Comparison of ENCODE assay signal across 8 mouse cellular contexts in genomic region chr11:43385055-43385649, GRCm38 (mm10). TPM values are rescaled to one million over a fixed set of nuclear protein-coding genes. Genes with fewer than 3 reads are reported as not detected.
DNase-seq lines count a peak whose midpoint lies in the region; ATAC-seq and TF ChIP-seq lines count a peak whose summit lies in the region.

No protein-coding gene starts in this region.

- H3K36me3 ChIP-seq in hindbrain, embryonic 15.5 days: no peaks in the 10 kb centered on the region

- ATAC-seq in Patski: no peak
- peak; percentile 88 for ATAC-seq in hindbrain, embryonic 15.5 days (ENCODE audit: low FRiP score, low read depth)

- H3K27me3 ChIP-seq in Patski: peaks cover 15% of the 10 kb centered on the region
- no peaks in the 10 kb centered on the region for H3K27me3 ChIP-seq in hindbrain, embryonic 15.5 days

- in situ Hi-C loops in Patski (cut with MboI; ENCODE audit: low pct_unique_long_range_greater_than_20kb): no loop called here

- POLR2A ChIA-PET in Patski (lab: Charles Lee): no interaction called here

- peaks cover 15% of the 10 kb centered on the region for H3K4me1 ChIP-seq in hindbrain, embryonic 15.5 days (replicated peaks)

- H3K4me2 ChIP-seq in hindbrain, embryonic 15.5 days: peak overlapping the region; percentile 73

- TF ChIP-seq CTCF in Patski (IDR thresholded peaks at IDR 0.05): no peak

- 1% methylated on average over 18 of the region's 18 CpGs for WGBS in hindbrain, embryonic 15.5 days

- CTCF ChIA-PET in Patski (lab: Charles Lee): no interaction called here

- H3K9ac ChIP-seq in hindbrain, embryonic 15.5 days: peak overlapping the region; percentile 50

- H3K27ac ChIP-seq in hindbrain, embryonic 15.5 days (replicated peaks): peak overlapping the region; percentile 78

- H3K4me3 ChIP-seq in hindbrain, embryonic 15.5 days: peak overlapping the region; percentile 34

- peak; percentile 1 for DNase-seq in Patski (ENCODE audit: low read depth, low spot score)
- peak; percentile 52 to 58 for DNase-seq in cerebellum, postnatal 25 days
- peak; percentile 29 for DNase-seq in gastrocnemius, adult 18-20 months (ENCODE audit: low spot score)
- peak; percentile 15 for DNase-seq in left cerebral cortex, adult 11 months (ENCODE audit: low spot score)
- DNase-seq in lung, postnatal 25 days (ENCODE audit: low spot score): peak; percentile 72
- peak; percentile 17 for DNase-seq in ovary, postnatal 14 days (ENCODE audit: low spot score)
- DNase-seq in urinary bladder, adult 2 months (ENCODE audit: low spot score): peak; percentile 31

- H3K9me3 ChIP-seq in hindbrain, embryonic 15.5 days: no peaks in the 10 kb centered on the region

RNA-seq across cellular contexts. Expression of gene Pttg1, which starts 40.9 kb away (rescaled TPM):
- polyA plus RNA-seq in Patski (2021): 32.4 TPM
- 10 to 100 TPM; 51.6 to 56.3 TPM for total RNA-seq in gastrocnemius, adult 18-20 months (2021)
- polyA plus RNA-seq in hindbrain, embryonic 15.5 days (2015; fragmentation: Nextera tagmentation; extraction: Ambion mirVana): 48.2 and 52.0 TPM in 2 replicates
- 126 and 144 TPM in 2 replicates for polyA plus RNA-seq in urinary bladder, adult 2 months (2012; rRNA removed)

RNA-seq across cellular contexts. Expression of gene Slu7, which starts 48.4 kb away (rescaled TPM):
- polyA plus RNA-seq in Patski (2021): 55.8 TPM
- 10 to 100 TPM; 34.0 to 36.5 TPM for total RNA-seq in gastrocnemius, adult 18-20 months (2021)
- polyA plus RNA-seq in hindbrain, embryonic 15.5 days (2015; fragmentation: Nextera tagmentation; extraction: Ambion mirVana): 54.7 and 59.2 TPM in 2 replicates
- 10.0 and 21.3 TPM in 2 replicates for polyA plus RNA-seq in urinary bladder, adult 2 months (2012; rRNA removed)

Comparison
In these comparisons a context has a peak if more than half of its experiments do, and no peak if none do; other contexts are left out.
1. DNase-seq: peak in every context shown above with its lines; median percentile 72 in lung, postnatal 25 days; 55 in cerebellum, postnatal 25 days; 31 in urinary bladder, adult 2 months; 29 in gastrocnemius, adult 18-20 months; 17 in ovary, postnatal 14 days; 15 in left cerebral cortex, adult 11 months; 1 in Patski.